Mouse (Mus musculus) kidney, adult 2 months (tissue): ENCODE measurements around the gene Nudt7. TPM values are rescaled to one million over a fixed set of nuclear protein-coding genes. Genes with fewer than 3 reads are reported as not detected.

ENCODE experiments used
- DNase-seq: peaks from one replicate; pipeline ENCODE4 v3.0.0; 2021
- H3K27ac ChIP-seq: fragments of 200-500 bp; 2 replicates; pipeline ENCODE4 v1.5.1; 2012; ENCODE audit warnings: low read depth, low read length, control low read depth, inconsistent platforms; ENCODE audit not compliant: insufficient read depth
- H3K27me3 ChIP-seq: fragments of 200-500 bp; replicated peaks from 2 replicates; pipeline ENCODE4 v1.6.1; 2012; ENCODE audit warnings: mild to moderate bottlenecking, moderate library complexity, low read length, inconsistent platforms; ENCODE audit not compliant: control insufficient read depth, insufficient read depth
- H3K36me3 ChIP-seq: fragments of 200-500 bp; 2 replicates; pipeline ENCODE4 v1.6.1; 2012; ENCODE audit warnings: mild to moderate bottlenecking, moderate library complexity, low read length, inconsistent platforms; ENCODE audit not compliant: control insufficient read depth, insufficient read depth
- H3K4me1 ChIP-seq: fragments of 200-500 bp; 2 replicates; pipeline ENCODE4 v1.6.1; 2011; ENCODE audit warnings: low read length; ENCODE audit not compliant: control insufficient read depth, insufficient read depth
- H3K4me3 ChIP-seq: fragments of 200-500 bp; 2 replicates; pipeline ENCODE4 v1.5.1; 2011; ENCODE audit warnings: mild to moderate bottlenecking, low read depth, low read length, control low read depth; ENCODE audit not compliant: insufficient read depth
- CTCF ChIP-seq: fragments of 200-500 bp; conservative IDR thresholded peaks from 2 replicates; pipeline ENCODE4 v1.5.1; 2011; ENCODE audit warnings: low read depth, mild to moderate bottlenecking, control low read depth, low read length, moderate library complexity, mixed read lengths; ENCODE audit not compliant: insufficient read depth, insufficient read length
- POLR2A ChIP-seq: fragments of 200-500 bp; IDR thresholded peaks from one replicate; pipeline ENCODE4 v1.6.1; 2011; ENCODE audit warnings: low read depth, low read length, control low read depth
- WGBS: fragments of 180-500 bp; shearing (Covaris S2); methylation state at CpG from one replicate; pipeline ENCODE4 v1.1.7; 2018; 5-methylcytosine and 5-hydroxymethylcytosine counted together
- polyA plus RNA-seq: library from polyadenylated mRNA; depleted of rRNA; stranded (reverse); fragments of >200 nt; gene quantifications from 2 replicates; pipeline ENCODE4 v1.2.3, GENCODE M21; 2012

Gene Nudt7
- polyA plus RNA-seq, 1 experiment = 26.2 TPM

DNA sequence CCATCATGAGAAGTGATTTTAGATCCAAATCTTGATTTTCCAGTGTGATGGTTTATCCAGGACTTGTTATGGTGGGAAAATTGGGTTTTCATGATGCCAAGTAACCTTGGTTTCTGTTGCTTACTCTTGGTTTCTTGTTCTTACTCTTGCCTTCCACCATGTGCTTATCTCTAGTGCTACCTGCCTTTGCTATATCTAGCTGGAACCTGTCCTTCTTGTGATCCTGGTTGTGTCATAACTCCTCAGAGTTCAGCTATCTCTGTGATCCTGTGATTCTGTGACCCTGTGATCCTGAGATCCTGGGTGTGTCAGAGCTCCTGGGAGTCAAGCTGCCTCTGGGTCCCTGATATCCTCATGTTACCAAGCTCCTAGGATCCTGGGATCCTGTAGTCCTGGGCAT lies 8.8 kb downstream of the Nudt7 start:
- H3K36me3 ChIP-seq = no peaks in the 10 kb centered on the region
- peaks cover 5% of the 10 kb centered on the region; the same call in 1 of the 2 replicates for H3K4me1 ChIP-seq
- no peak overlapping the region for H3K27ac ChIP-seq
- no peaks in the 10 kb centered on the region for H3K27me3 ChIP-seq
- no peak for DNase-seq
- H3K4me3 ChIP-seq = no peak overlapping the region
- TF ChIP-seq CTCF (no peak), POLR2A (no peak)

DNA sequence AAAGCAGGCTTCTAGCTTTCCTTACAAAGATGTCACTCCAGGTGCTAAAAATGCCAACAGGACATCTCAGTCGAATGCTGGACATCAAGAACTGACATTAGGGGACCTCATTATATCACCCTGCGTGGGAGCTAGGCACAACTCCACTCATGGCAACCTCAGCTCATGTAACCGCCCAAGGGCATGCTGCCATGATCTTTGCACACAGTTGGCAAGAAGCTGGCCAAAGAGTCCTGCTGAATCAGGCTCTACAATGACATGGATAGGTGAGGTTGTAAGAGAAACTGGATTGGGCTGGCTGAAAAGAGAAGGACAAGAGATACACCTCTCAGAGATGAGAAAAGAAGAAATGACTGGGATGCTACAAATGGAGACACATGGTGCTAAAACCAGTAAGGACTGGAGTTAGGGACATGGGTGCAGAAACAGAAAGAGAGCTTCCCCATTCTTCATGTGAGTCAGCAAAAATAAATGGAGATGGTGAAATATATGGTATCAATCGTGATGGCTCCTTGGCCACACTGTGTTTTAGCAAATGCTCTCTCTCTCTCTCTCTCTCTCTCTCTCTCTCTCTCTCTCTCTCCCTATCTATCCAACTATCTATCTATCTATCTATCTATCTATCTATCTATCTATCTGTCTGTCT lies 10.4 kb downstream of the Nudt7 start:
- Histone ChIP-seq H3K4me3 (no peak overlapping the region), H3K36me3 (peaks cover 5% of the 10 kb centered on the region; the same call in 1 of the 2 replicates), H3K27ac (peak overlapping the region; percentile 59; the same call in 1 of the 2 replicates), H3K4me1 (peaks cover 5% of the 10 kb centered on the region; the same call in 1 of the 2 replicates), H3K27me3 (no peaks in the 10 kb centered on the region)
- peak; percentile 82 for DNase-seq
- WGBS = 52% methylated on average over 4 of the region's 4 CpGs
- TF ChIP-seq POLR2A (no peak), CTCF (no peak)

DNA sequence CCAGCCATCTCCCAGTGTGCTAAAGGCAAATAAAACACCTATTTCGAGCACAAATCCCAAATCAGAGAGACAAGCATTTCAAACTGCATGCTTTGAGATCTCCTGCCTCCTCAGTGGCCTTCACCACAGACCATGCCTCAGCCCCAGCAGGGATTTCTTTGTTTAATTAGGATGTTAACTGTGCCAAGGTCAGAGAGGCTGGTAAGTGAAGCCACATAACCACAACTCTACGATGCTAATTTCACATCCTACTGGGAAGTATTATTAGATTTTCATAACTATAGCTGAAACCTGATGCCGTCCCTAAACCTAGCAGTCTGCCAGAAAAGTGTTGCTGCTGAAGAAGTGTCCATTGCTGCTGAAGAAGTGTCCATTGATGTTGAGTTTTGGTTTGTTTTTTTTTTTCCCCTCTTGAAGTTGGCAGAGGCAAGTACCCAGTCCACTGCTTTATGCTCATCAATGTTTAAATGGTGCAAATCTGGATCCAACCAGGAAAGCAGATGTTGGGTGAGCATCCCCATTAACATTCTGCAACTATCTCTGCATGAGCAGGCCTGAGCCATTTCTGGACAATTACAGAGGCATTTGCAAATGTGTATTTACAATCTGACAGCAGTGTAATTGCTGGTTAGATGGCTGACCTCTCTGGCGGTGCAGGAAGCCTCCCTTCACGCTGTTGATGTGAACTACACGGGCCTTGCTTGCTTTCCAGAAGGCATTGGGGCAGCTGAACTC lies 20.1 kb downstream of the Nudt7 start:
- peaks cover 5% of the 10 kb centered on the region for H3K36me3 ChIP-seq
- TF ChIP-seq POLR2A = no peak
- no peak for TF ChIP-seq CTCF
- no peak overlapping the region for H3K4me3 ChIP-seq
- WGBS = 65% methylated on average over 6 of the region's 6 CpGs
- H3K27ac ChIP-seq = no peak overlapping the region
- no peaks in the 10 kb centered on the region for H3K4me1 ChIP-seq
- no peaks in the 10 kb centered on the region for H3K27me3 ChIP-seq
- DNase-seq = no peak

DNA sequence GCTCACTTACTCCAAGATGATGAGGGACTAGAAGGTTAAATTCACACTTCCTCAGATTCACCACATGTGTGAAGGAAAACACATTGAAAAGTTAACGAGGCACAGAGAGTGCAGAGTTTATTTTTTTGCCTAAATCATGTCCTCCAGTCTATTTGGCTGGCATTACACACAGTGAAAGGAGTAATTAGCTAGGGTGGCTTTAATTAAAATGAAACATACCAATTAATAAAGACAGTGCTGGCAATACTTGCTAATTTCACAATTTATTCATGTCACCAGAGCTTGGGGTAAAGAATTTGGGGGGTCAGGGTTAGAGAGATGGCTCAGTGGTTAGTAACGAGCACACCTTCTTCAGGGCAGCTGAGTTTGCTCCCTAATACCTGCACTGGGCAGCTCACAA lies 25.2 kb downstream of the Nudt7 start:
- no peak overlapping the region for H3K27ac ChIP-seq
- no peak for DNase-seq
- TF ChIP-seq POLR2A (no peak), CTCF (no peak)
- H3K27me3 ChIP-seq = no peaks in the 10 kb centered on the region
- H3K4me3 ChIP-seq = no peak overlapping the region
- 37% methylated on average over 2 of the region's 2 CpGs for WGBS
- no peaks in the 10 kb centered on the region; the same call in 1 of the 2 replicates for H3K36me3 ChIP-seq
- H3K4me1 ChIP-seq = no peaks in the 10 kb centered on the region

DNA sequence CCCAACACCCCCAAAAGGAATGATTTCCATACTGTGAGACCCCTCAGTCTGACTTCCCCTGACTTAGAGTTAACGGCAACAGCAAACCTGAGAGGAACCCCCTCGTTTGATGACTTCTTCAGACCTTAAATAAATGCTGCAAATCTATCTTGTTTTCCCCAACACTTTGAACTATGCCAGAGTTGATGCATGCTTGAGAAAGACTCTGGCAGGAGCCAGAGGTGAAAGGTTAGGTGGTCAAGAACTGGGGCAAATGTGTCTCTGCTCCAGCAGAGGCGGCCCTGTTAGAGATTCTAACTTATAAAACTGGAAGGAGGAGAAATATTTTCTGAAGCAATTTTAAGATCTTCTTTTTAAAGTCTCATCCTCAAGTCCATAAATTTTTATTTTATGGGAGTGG lies 26.3 kb downstream of the Nudt7 start:
- TF ChIP-seq CTCF = no peak
- TF ChIP-seq POLR2A = no peak
- Histone ChIP-seq H3K4me3 (no peak overlapping the region), H3K4me1 (no peaks in the 10 kb centered on the region), H3K27ac (no peak overlapping the region), H3K27me3 (no peaks in the 10 kb centered on the region), H3K36me3 (no peaks in the 10 kb centered on the region; the same call in 1 of the 2 replicates)
- no peak for DNase-seq
- WGBS = 72% methylated on average over 3 of the region's 3 CpGs

DNA sequence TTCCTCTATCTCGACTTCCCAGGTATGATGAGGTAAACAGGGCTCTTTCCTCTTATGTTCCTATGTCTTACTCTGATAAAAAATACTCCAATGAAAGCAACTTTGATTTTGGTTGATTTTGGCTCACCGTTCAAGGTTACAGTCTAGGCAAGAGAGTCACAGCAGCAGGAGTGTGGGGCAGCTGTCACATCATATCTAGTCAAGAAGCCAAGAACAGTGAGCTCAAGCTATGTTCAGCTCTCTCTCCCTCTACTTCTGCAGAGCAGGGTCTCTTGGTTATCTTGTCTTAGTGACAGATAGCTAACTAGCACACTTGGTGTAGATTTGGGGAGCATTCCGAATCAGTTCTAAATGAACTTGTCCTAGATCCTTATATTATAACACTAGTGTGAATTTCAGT lies 30.5 kb downstream of the Nudt7 start:
- Histone ChIP-seq H3K4me1 (no peaks in the 10 kb centered on the region), H3K36me3 (no peaks in the 10 kb centered on the region), H3K27ac (no peak overlapping the region), H3K27me3 (no peaks in the 10 kb centered on the region), H3K4me3 (no peak overlapping the region)
- WGBS = 84% methylated on average over 3 of the region's 3 CpGs
- no peak for DNase-seq
- TF ChIP-seq CTCF = no peak
- no peak for TF ChIP-seq POLR2A

DNA sequence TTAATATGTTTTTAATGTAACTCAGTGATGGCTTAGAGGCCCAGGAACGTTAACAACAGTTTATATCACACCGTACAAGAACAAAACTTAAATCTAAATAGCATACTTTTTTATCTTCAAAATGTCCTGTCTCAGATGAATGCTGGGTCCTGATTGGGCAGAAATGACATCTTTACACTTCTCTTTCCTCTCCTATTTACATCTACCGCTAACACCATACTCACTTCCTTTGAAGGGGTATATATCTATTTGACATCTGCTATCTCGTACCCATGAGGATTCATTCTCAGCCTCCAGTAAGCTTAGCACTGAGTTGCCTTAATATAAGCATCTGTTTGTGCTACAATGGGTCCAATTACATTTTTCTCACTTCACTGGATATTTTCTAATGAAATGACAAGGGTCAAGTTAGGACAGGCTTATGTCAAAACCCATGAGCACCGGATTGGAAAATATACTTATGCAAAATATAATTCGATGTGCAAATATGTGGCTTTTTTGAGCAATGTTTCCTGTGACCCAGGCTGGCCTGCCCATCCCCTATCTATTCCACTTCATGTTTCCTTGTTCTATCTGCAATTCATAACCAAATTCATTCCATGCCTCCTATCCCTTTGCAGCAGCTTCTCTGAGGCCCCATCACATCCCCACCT lies 31.2 kb downstream of the Nudt7 start:
- no peaks in the 10 kb centered on the region for H3K4me1 ChIP-seq
- no peak overlapping the region for H3K27ac ChIP-seq
- TF ChIP-seq POLR2A = no peak
- no peak for TF ChIP-seq CTCF
- no peaks in the 10 kb centered on the region for H3K36me3 ChIP-seq
- WGBS = 86% methylated on average over 6 of the region's 6 CpGs
- DNase-seq = no peak
- H3K4me3 ChIP-seq = no peak overlapping the region
- H3K27me3 ChIP-seq = no peaks in the 10 kb centered on the region
